Mouse (Mus musculus): Measurements from ENCODE around the gene Arpc5l. TPM values are rescaled to one million over a fixed set of nuclear protein-coding genes. Genes with fewer than 3 reads are reported as not detected.
A peak's percentile ranks its signal among the peaks of the same experiment; 100 is the strongest.

Arpc5l gene
- polyA plus RNA-seq, 1 experiment from 2014 or later: 141 TPM

DNA sequence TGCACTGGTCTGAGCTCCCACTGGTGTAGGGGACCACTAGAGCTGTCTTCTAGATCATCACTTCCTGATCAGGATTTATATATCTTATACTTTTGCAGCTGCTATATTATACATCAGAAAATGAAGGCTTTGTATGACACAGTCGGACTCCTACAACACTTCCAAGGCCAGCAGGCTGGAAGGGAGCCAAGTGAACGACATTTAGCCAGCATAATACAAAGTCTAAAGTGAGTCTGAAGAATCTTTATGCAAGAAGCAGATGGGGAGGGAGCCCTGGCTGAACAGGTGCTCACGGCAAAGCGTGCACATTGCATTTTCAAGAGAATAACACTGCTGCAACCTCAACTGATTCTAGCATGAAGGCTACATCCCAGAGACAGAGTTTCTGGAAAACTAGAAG lies 12.7 kb upstream of the Arpc5l start:
- Histone ChIP-seq H3K4me2 (ENCODE audit: low read length) (no peak overlapping the region), H3K9ac (ENCODE audit: low read depth, low read length) (no peak overlapping the region), H3K36me3 (ENCODE audit: control insufficient read depth, insufficient read depth, low read length) (no peaks in the 10 kb centered on the region), H3K4me1 (ENCODE audit: control insufficient read depth, insufficient read depth, low read length) (no peaks in the 10 kb centered on the region), H3K9me3 (replicated peaks; ENCODE audit: control insufficient read depth, low read length, poor library complexity, severe bottlenecking) (no peaks in the 10 kb centered on the region), H3K27ac (ENCODE audit: low read length) (no peak overlapping the region), H3K27me3 (ENCODE audit: control insufficient read depth, insufficient read depth, low read depth, low read length) (no peaks in the 10 kb centered on the region), H3K4me3 (ENCODE audit: low read depth, low read length) (no peak overlapping the region)
- ATAC-seq: no peak
- WGBS: 47% methylated on average over 4 of the region's 4 CpGs

DNA sequence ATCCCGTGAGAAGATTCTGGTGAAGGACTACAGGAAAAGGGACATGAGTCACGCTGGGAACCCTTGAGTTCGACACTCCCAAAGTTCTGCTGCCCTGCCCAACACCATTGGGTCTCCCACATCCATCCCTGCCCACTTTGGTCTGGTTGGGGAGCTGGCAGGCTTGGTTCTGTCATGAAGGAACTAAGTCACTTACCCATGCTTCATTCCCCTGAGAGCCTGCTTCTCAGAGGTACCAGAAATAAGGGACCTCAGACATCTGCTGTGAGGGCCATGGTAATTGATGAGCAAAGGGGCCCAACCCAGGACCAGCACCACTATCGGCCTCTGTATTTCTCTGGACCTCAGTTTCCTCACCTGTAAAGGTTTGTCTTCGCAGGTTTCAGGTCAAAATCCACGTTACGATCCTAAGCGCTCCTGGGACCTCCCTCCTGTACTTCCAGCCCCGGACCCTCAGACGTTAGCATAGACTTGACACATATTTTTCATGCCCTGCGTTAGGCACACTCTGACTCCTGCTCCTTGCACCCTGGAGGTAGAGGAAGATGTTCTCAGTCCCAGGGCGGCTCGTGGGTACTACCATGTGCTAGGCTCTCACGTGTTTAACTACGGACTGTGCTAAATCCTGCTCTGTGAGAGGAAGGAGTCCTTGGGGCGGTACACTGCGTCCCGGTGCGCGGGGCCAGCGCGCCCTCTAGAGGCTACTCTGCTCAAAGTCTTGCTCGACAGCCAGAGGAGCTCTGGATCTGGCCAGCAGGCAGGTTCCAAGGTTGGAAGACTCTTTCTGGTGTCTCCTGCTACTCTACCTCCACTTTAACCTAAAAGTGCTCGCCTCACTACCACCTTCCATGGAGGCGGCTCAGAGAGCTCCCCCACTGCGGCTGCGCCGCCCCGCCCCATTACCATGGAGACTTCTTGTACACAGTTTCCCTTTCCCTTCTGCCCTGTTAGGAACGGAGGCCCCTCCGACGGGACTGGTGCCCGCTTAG lies 7.5 kb upstream of the Arpc5l start, which contains the start of gene Wdr38:
Gene Wdr38 (plus strand): TSS at position 91 of the 989 bp plus-strand sequence.
- Histone ChIP-seq H3K4me1 (ENCODE audit: control insufficient read depth, insufficient read depth, low read length) (peaks cover 3% of the 10 kb centered on the region), H3K9me3 (replicated peaks; ENCODE audit: control insufficient read depth, low read length, poor library complexity, severe bottlenecking) (no peaks in the 10 kb centered on the region), H3K27ac (ENCODE audit: low read length) (no peak within 1 kb of the TSS), H3K9ac (ENCODE audit: low read depth, low read length) (peak within 1 kb of the TSS; percentile 50), H3K4me3 (ENCODE audit: low read depth, low read length) (peak within 1 kb of the TSS; percentile 37), H3K27me3 (ENCODE audit: control insufficient read depth, insufficient read depth, low read depth, low read length) (no peaks in the 10 kb centered on the region), H3K36me3 (ENCODE audit: control insufficient read depth, insufficient read depth, low read length) (peaks cover 12% of the 10 kb centered on the region), H3K4me2 (ENCODE audit: low read length) (peak within 1 kb of the TSS; percentile 51)
- ATAC-seq: peak; percentile 91
- 14% methylated on average over 33 of the region's 33 CpGs for WGBS

DNA sequence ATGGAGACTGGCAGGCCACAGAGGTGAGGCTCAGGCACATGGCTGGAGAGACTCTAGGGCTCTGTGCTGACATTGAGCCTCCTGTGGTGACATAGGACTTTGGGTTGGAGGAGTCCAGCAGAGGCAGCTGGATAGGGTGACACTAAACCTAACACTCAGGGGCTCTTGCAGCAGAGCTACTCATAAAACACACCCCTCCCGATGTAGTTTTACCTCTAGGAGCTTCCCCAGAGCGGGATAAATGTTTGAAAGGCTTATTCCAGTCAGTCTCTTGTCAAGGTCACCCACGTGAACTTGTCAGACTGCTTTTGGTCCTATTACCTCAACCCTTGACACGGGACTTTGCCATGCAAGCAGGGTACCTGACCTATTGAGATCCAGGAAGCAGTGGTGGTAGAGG lies 5.8 kb upstream of the Arpc5l start:
- H3K9me3 ChIP-seq (replicated peaks; ENCODE audit: control insufficient read depth, low read length, poor library complexity, severe bottlenecking): no peaks in the 10 kb centered on the region
- no peak overlapping the region for H3K4me3 ChIP-seq (ENCODE audit: low read depth, low read length)
- H3K36me3 ChIP-seq (ENCODE audit: control insufficient read depth, insufficient read depth, low read length): peaks cover 13% of the 10 kb centered on the region
- H3K4me2 ChIP-seq (ENCODE audit: low read length): no peak overlapping the region
- H3K27me3 ChIP-seq (ENCODE audit: control insufficient read depth, insufficient read depth, low read depth, low read length): no peaks in the 10 kb centered on the region
- no peak overlapping the region for H3K9ac ChIP-seq (ENCODE audit: low read depth, low read length)
- WGBS: 64% methylated on average over 4 of the region's 4 CpGs
- peaks cover 19% of the 10 kb centered on the region for H3K4me1 ChIP-seq (ENCODE audit: control insufficient read depth, insufficient read depth, low read length)
- ATAC-seq: no peak
- no peak overlapping the region for H3K27ac ChIP-seq (ENCODE audit: low read length)

GRCm38 (mm10) chr2:38999910-39000586 lies 5.1 kb upstream of the Arpc5l start:
- peaks cover 13% of the 10 kb centered on the region for H3K36me3 ChIP-seq (ENCODE audit: control insufficient read depth, insufficient read depth, low read length)
- no peak overlapping the region for H3K4me3 ChIP-seq (ENCODE audit: low read depth, low read length)
- no peak for ATAC-seq
- WGBS: 80% methylated on average over 8 of the region's 8 CpGs
- H3K4me1 ChIP-seq (ENCODE audit: control insufficient read depth, insufficient read depth, low read length): peaks cover 19% of the 10 kb centered on the region
- no peaks in the 10 kb centered on the region for H3K27me3 ChIP-seq (ENCODE audit: control insufficient read depth, insufficient read depth, low read depth, low read length)
- no peaks in the 10 kb centered on the region for H3K9me3 ChIP-seq (replicated peaks; ENCODE audit: control insufficient read depth, low read length, poor library complexity, severe bottlenecking)
- H3K4me2 ChIP-seq (ENCODE audit: low read length): no peak overlapping the region
- H3K9ac ChIP-seq (ENCODE audit: low read depth, low read length): no peak overlapping the region
- no peak overlapping the region for H3K27ac ChIP-seq (ENCODE audit: low read length)

DNA sequence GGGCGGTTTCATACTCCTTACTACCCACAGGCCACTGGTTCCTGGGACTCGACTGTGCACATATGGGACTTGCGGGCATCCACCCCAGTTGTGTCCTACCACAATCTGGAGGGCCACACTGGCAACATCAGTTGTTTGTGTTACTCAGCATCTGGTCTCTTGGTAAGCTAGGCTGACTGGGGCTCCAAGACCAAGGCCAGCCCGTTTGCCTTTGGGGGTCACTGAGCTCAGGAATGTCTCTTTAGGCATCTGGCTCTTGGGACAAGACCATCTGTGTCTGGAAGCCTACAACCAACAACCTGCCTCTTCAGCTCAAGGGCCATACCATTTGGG lies 4.6 kb upstream of the Arpc5l start:
- peaks cover 13% of the 10 kb centered on the region for H3K36me3 ChIP-seq (ENCODE audit: control insufficient read depth, insufficient read depth, low read length)
- H3K4me2 ChIP-seq (ENCODE audit: low read length): no peak overlapping the region
- no peaks in the 10 kb centered on the region for H3K9me3 ChIP-seq (replicated peaks; ENCODE audit: control insufficient read depth, low read length, poor library complexity, severe bottlenecking)
- H3K9ac ChIP-seq (ENCODE audit: low read depth, low read length): no peak overlapping the region
- no peak for ATAC-seq
- no peak overlapping the region for H3K4me3 ChIP-seq (ENCODE audit: low read depth, low read length)
- 90% methylated on average over 4 of the region's 4 CpGs for WGBS
- no peak overlapping the region for H3K27ac ChIP-seq (ENCODE audit: low read length)
- H3K4me1 ChIP-seq (ENCODE audit: control insufficient read depth, insufficient read depth, low read length): peaks cover 19% of the 10 kb centered on the region
- no peaks in the 10 kb centered on the region for H3K27me3 ChIP-seq (ENCODE audit: control insufficient read depth, insufficient read depth, low read depth, low read length)

DNA sequence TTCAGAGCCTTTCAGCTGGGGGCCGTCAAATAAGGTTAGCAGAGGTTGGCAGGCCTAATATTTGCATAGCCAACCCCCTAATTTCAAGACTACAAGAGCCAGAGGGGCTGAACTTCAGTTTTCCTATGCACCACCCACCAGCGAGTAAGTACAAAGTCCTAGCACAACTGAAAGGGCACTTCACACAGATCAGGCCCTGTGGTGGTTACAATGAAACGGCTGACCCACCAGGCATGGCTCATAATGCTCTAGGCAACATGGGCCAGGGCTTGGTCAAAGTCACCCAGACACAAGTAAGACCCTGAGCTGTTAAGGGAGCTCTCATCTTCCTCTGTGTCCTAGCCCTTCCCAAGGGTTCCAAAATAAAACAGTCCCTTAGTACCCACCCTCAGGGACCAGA lies 3.3 kb upstream of the Arpc5l start:
- Histone ChIP-seq H3K9me3 (replicated peaks; ENCODE audit: control insufficient read depth, low read length, poor library complexity, severe bottlenecking) (no peaks in the 10 kb centered on the region), H3K4me3 (ENCODE audit: low read depth, low read length) (no peak overlapping the region), H3K4me2 (ENCODE audit: low read length) (no peak overlapping the region), H3K27me3 (ENCODE audit: control insufficient read depth, insufficient read depth, low read depth, low read length) (no peaks in the 10 kb centered on the region), H3K36me3 (ENCODE audit: control insufficient read depth, insufficient read depth, low read length) (peaks cover 13% of the 10 kb centered on the region), H3K4me1 (ENCODE audit: control insufficient read depth, insufficient read depth, low read length) (peaks cover 26% of the 10 kb centered on the region), H3K27ac (ENCODE audit: low read length) (no peak overlapping the region), H3K9ac (ENCODE audit: low read depth, low read length) (no peak overlapping the region)
- WGBS: 80% methylated on average over 3 of the region's 3 CpGs
- no peak for ATAC-seq

- Histone ChIP-seq H3K27ac (ENCODE audit: low read length) (no peak overlapping the region), H3K4me2 (ENCODE audit: low read length) (peak overlapping the region; percentile 92; the same call in 1 of the 2 replicates), H3K4me3 (ENCODE audit: low read depth, low read length) (no peak overlapping the region), H3K4me1 (ENCODE audit: control insufficient read depth, insufficient read depth, low read length) (peaks cover 29% of the 10 kb centered on the region), H3K9me3 (replicated peaks; ENCODE audit: control insufficient read depth, low read length, poor library complexity, severe bottlenecking) (no peaks in the 10 kb centered on the region), H3K9ac (ENCODE audit: low read depth, low read length) (no peak overlapping the region), H3K36me3 (ENCODE audit: control insufficient read depth, insufficient read depth, low read length) (peaks cover 13% of the 10 kb centered on the region), H3K27me3 (ENCODE audit: control insufficient read depth, insufficient read depth, low read depth, low read length) (no peaks in the 10 kb centered on the region)
- WGBS: 47% methylated on average over 8 of the region's 8 CpGs
- ATAC-seq: no peak
These were observed 2.0 kb upstream of the Arpc5l start for GRCm38 (mm10) chr2:39003106-39003505.

DNA sequence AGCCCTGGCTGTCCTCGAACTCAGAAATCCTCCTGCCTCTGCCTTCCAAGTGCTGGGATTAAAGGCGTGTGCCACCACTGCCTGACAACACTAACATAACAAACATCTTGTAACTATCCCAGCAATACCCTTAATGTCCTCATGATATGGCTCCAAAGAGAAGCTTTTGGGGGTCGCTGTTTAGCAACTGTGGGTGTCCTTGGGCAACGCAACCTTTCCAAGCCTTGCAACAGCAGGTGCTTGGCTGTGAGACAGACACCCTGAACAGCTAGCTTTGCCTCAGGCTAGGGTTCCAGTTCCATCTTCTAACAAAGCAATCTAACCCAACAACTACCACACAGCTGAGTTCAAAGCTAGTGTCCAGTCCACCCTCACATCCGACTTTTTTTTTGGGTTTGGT lies 1.6 kb upstream of the Arpc5l start:
- peak overlapping the region; percentile 86; the same call in 1 of the 2 replicates for H3K9ac ChIP-seq (ENCODE audit: low read depth, low read length)
- H3K4me1 ChIP-seq (ENCODE audit: control insufficient read depth, insufficient read depth, low read length): peaks cover 29% of the 10 kb centered on the region
- peaks cover 13% of the 10 kb centered on the region for H3K36me3 ChIP-seq (ENCODE audit: control insufficient read depth, insufficient read depth, low read length)
- H3K27ac ChIP-seq (ENCODE audit: low read length): no peak overlapping the region
- WGBS: 77% methylated on average over 5 of the region's 5 CpGs
- H3K9me3 ChIP-seq (replicated peaks; ENCODE audit: control insufficient read depth, low read length, poor library complexity, severe bottlenecking): no peaks in the 10 kb centered on the region
- H3K4me2 ChIP-seq (ENCODE audit: low read length): peak overlapping the region; percentile 92
- peak overlapping the region; percentile 58 for H3K4me3 ChIP-seq (ENCODE audit: low read depth, low read length)
- ATAC-seq: no peak
- no peaks in the 10 kb centered on the region for H3K27me3 ChIP-seq (ENCODE audit: control insufficient read depth, insufficient read depth, low read depth, low read length)

DNA sequence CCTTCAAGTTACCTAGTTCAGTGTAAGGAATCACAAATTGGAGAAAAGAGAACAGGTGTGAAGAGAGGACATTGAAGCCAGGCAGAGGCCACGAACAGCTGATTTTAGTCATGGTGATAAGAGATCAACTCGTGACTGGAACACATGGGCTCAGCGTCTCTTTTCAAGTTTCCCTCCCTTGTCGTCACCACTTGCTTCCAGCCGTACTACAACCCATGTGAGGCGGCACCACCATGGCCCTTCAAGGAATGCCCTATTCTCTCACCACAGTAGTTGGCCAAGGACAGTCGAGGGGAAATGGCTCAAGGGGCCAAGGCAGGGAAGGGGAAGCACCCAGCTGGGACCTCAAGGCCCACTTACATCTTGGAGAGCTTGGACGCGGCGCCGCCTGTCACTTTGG lies 776 bp upstream of the Arpc5l start:
- peak; percentile 4; the same call in 1 of the 2 replicates for ATAC-seq
- WGBS: 0% methylated on average over 11 of the region's 11 CpGs
- H3K9me3 ChIP-seq (replicated peaks; ENCODE audit: control insufficient read depth, low read length, poor library complexity, severe bottlenecking): no peaks in the 10 kb centered on the region
- peaks cover 36% of the 10 kb centered on the region for H3K4me1 ChIP-seq (ENCODE audit: control insufficient read depth, insufficient read depth, low read length)
- peak overlapping the region; percentile 92 for H3K4me2 ChIP-seq (ENCODE audit: low read length)
- H3K9ac ChIP-seq (ENCODE audit: low read depth, low read length): peak overlapping the region; percentile 86
- no peaks in the 10 kb centered on the region for H3K27me3 ChIP-seq (ENCODE audit: control insufficient read depth, insufficient read depth, low read depth, low read length)
- H3K27ac ChIP-seq (ENCODE audit: low read length): peak overlapping the region; percentile 84
- peaks cover 13% of the 10 kb centered on the region for H3K36me3 ChIP-seq (ENCODE audit: control insufficient read depth, insufficient read depth, low read length)
- peak overlapping the region; percentile 58 for H3K4me3 ChIP-seq (ENCODE audit: low read depth, low read length)
